Mouse (Mus musculus) stomach, postnatal 0 days (tissue): Measurements from ENCODE around the gene Tmem245.

Experiments
- CTCF ChIP-seq: IDR thresholded peaks from 2 replicates; pipeline ENCODE4 v1.5.1; 2016; ENCODE audit warnings: antibody characterized with exemption, low read depth, mild to moderate bottlenecking, moderate library complexity
- EP300 ChIP-seq: optimal IDR thresholded peaks from 2 replicates; pipeline ENCODE3; 2016; ENCODE audit warnings: antibody characterized with exemption

DNA sequence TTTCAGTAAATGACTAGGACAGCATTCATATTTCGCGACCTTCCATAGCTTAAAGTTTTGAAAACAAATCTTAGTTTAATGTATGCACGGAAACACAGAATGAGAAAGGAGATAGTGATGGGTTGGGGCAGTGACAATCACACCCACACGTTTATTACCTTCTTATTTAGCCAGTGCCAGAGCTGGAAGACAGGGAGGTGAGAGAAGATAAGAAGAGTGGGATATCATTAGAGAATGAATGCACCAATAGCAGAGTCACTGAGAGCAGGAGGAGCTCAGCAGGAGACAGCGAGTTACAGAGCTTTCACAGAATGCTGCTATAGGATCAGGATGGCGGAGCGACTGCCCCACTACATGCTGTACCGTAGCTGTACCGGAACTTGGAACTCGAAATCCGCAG lies 25.0 kb downstream of the Tmem245 start:
- TF ChIP-seq CTCF = no peak
- no peak for TF ChIP-seq EP300
